Mouse (Mus musculus): Measurements from ENCODE around the gene Ltb.

DNA sequence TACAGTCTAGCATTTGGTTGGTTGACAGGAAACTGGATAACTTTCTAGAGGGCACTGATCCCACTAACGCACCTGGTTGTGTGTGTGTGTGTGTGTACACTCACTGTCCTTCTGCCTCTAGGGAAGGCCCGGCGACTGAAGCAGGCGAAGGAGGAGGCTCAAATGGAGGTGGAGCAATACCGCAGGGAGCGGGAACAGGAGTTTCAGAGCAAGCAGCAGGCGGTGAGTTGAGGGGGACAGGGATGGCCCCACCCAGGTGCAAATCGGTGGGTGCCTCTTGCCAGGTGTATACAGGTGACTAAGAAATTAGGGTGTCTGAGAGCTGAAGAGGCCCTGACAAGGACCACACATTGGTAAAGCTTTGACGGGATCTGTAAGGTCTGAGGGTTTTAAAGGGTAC is 42.8 kb downstream of the Ltb start:
- TF ChIP-seq POLR2A (IDR thresholded peaks at IDR 0.05; ENCODE audit: borderline replicate concordance, low read depth, low read length): no peak
- TF ChIP-seq CTCF (IDR thresholded peaks at IDR 0.05; ENCODE audit: low read depth, low read length): no peak
